Comparison of ENCODE assay signal across 7 mouse cellular contexts in genomic region chr12:3980991-3981349, GRCm38 (mm10). TPM values are rescaled to one million over a fixed set of nuclear protein-coding genes. Genes with fewer than 3 reads are reported as not detected.
DNase-seq lines count a peak whose midpoint lies in the region; ATAC-seq and TF ChIP-seq lines count a peak whose summit lies in the region.

No protein-coding gene starts in this region.

- H3K9me3 ChIP-seq in liver, embryonic 11.5 days (ENCODE audit: control insufficient read depth, low read length) = no peaks in the 10 kb centered on the region
- no peaks in the 10 kb centered on the region for H3K9me3 ChIP-seq in intestine, embryonic 16.5 days (ENCODE audit: control insufficient read depth, low read length)
- H3K9me3 ChIP-seq in neural tube, embryonic 12.5 days = no peaks in the 10 kb centered on the region

- peaks cover 5% of the 10 kb centered on the region; the same call in 1 of the 2 replicates for H3K4me1 ChIP-seq in liver, embryonic 11.5 days (replicated peaks; ENCODE audit: control insufficient read depth, insufficient read depth, low read length)
- no peaks in the 10 kb centered on the region for H3K4me1 ChIP-seq in embryonic fibroblast, embryonic 13.5 days (ENCODE audit: control insufficient read depth, insufficient read depth, low read length)
- peaks cover 13% of the 10 kb centered on the region for H3K4me1 ChIP-seq in intestine, embryonic 16.5 days (ENCODE audit: control insufficient read depth, insufficient read depth, low read length)
- H3K4me1 ChIP-seq in neural tube, embryonic 12.5 days = peaks cover 10% of the 10 kb centered on the region; the same call in 1 of the 2 replicates

- 41% methylated on average over 1 of the region's 1 CpGs for whole genome bisulfite sequencing in liver, embryonic 11.5 days
- WGBS in intestine, embryonic 16.5 days = 65% methylated on average over 1 of the region's 1 CpGs
- 64% methylated on average over 1 of the region's 1 CpGs for WGBS in neural tube, embryonic 12.5 days

- ATAC-seq in liver, embryonic 11.5 days (replicated peaks; ENCODE audit: low FRiP score) = peak; percentile 3; the same call in 1 of the 2 replicates
- no peak for ATAC-seq in intestine, embryonic 16.5 days
- peak; percentile 3; the same call in 1 of the 2 replicates for ATAC-seq in neural tube, embryonic 12.5 days (ENCODE audit: low FRiP score, low read depth)

- no peak overlapping the region for H3K9ac ChIP-seq in liver, embryonic 11.5 days (ENCODE audit: low read depth, low read length)
- H3K9ac ChIP-seq in intestine, embryonic 16.5 days (ENCODE audit: low read depth, low read length) = peak overlapping the region; percentile 63
- H3K9ac ChIP-seq in neural tube, embryonic 12.5 days = no peak overlapping the region

- TF ChIP-seq POLR2A in embryonic fibroblast, embryonic 13.5 days (IDR thresholded peaks at IDR 0.05; ENCODE audit: low read depth, low read length) = no peak

- H3K4me3 ChIP-seq in liver, embryonic 11.5 days (ENCODE audit: low read depth, low read length) = peak overlapping the region; percentile 47; the same call in 1 of the 2 replicates
- peak overlapping the region; percentile 9; the same call in 1 of the 2 replicates for H3K4me3 ChIP-seq in embryonic fibroblast, embryonic 13.5 days (ENCODE audit: insufficient read depth, low read length)
- H3K4me3 ChIP-seq in intestine, embryonic 16.5 days (ENCODE audit: low read length) = peak overlapping the region; percentile 54
- no peak overlapping the region for H3K4me3 ChIP-seq in neural tube, embryonic 12.5 days

- H3K36me3 ChIP-seq in liver, embryonic 11.5 days (ENCODE audit: control insufficient read depth, insufficient read depth, low read length) = no peaks in the 10 kb centered on the region
- no peaks in the 10 kb centered on the region for H3K36me3 ChIP-seq in intestine, embryonic 16.5 days (ENCODE audit: control insufficient read depth, insufficient read depth, low read length)
- peaks cover 52% of the 10 kb centered on the region for H3K36me3 ChIP-seq in neural tube, embryonic 12.5 days

- peak overlapping the region; percentile 85 for H3K4me2 ChIP-seq in liver, embryonic 11.5 days
- H3K4me2 ChIP-seq in intestine, embryonic 16.5 days (ENCODE audit: low read depth, low read length) = peak overlapping the region; percentile 83
- H3K4me2 ChIP-seq in neural tube, embryonic 12.5 days (replicated peaks) = peak overlapping the region; percentile 90

- H3K27me3 ChIP-seq in liver, embryonic 11.5 days (replicated peaks; ENCODE audit: control insufficient read depth, insufficient read depth, low read length) = peaks cover 16% of the 10 kb centered on the region
- H3K27me3 ChIP-seq in intestine, embryonic 16.5 days (replicated peaks; ENCODE audit: control insufficient read depth, insufficient read depth, low read length) = no peaks in the 10 kb centered on the region
- H3K27me3 ChIP-seq in neural tube, embryonic 12.5 days (replicated peaks) = 0 out of 2 replicates have a peak, but pooled peaks cover 3% of the 10 kb centered on the region

- no peak for TF ChIP-seq CTCF in embryonic fibroblast, embryonic 13.5 days (IDR thresholded peaks at IDR 0.05; ENCODE audit: borderline replicate concordance, insufficient read depth, low read length)

- DNase-seq in liver, embryonic 11.5 days (ENCODE audit: low spot score) = no peak
- DNase-seq in liver = no peak
- DNase-seq in Muller cell, postnatal 12 days (ENCODE audit: inconsistent ontology term) = no peak
- no peak for DNase-seq in left cerebral cortex, adult 11 months (ENCODE audit: low spot score)

- no peak overlapping the region for H3K27ac ChIP-seq in liver, embryonic 11.5 days (ENCODE audit: low read depth, low read length)
- H3K27ac ChIP-seq in embryonic fibroblast, embryonic 13.5 days (ENCODE audit: insufficient read depth, low read length) = no peak overlapping the region
- H3K27ac ChIP-seq in intestine, embryonic 16.5 days (ENCODE audit: low read length) = peak overlapping the region; percentile 74
- H3K27ac ChIP-seq in neural tube, embryonic 12.5 days = no peak overlapping the region

RNA-seq across cellular contexts. Expression of gene Pomc, which starts 26.2 kb away (rescaled TPM):
- 1.4 and 1.7 TPM in 2 replicates for polyA plus RNA-seq in liver, embryonic 11.5 days (2014; fragmentation: Nextera tagmentation; extraction: Ambion mirVana)
- 0.52 TPM in 1 of 2 replicates, not detected in the other for polyA plus RNA-seq in embryonic fibroblast, embryonic 13.5 days (2011; ENCODE audit: insufficient read length, low read depth, missing spikeins)
- polyA plus RNA-seq in intestine, embryonic 16.5 days (2015; fragmentation: Nextera tagmentation; extraction: Ambion mirVana) = 2.4 and 2.5 TPM in 2 replicates
- 5.5 and 6.6 TPM in 2 replicates for polyA plus RNA-seq in neural tube, embryonic 12.5 days (2016; fragmentation: Nextera tagmentation; extraction: Ambion mirVana)

RNA-seq across cellular contexts. Expression of gene Efr3b, which starts 57.7 kb away (rescaled TPM):
- polyA plus RNA-seq in liver, embryonic 11.5 days (2014; fragmentation: Nextera tagmentation; extraction: Ambion mirVana) = 0.73 and 0.88 TPM in 2 replicates
- polyA plus RNA-seq in embryonic fibroblast, embryonic 13.5 days (2011; ENCODE audit: insufficient read length, low read depth, missing spikeins) = 2.0 and 2.1 TPM in 2 replicates
- 2.6 and 3.2 TPM in 2 replicates for polyA plus RNA-seq in intestine, embryonic 16.5 days (2015; fragmentation: Nextera tagmentation; extraction: Ambion mirVana)
- 31.2 and 34.7 TPM in 2 replicates for polyA plus RNA-seq in neural tube, embryonic 12.5 days (2016; fragmentation: Nextera tagmentation; extraction: Ambion mirVana)
